Mouse (Mus musculus): ENCODE results near the gene Olfr1506.
"Not testable (repeated sequence)": the region's sequence is repeated elsewhere in the genome, so short reads cannot be mapped to it uniquely, and the experiment has no call there.

The Olfr1506 gene

GRCm38 (mm10) chr2:90224393-90224792 is at the start of gene Olfr1506:
Gene Olfr1506, minus strand, starts transcription at chr2:90224493.
- not testable (repeated sequence) for DNase-seq (ENCODE audit: low spot score)

DNA sequence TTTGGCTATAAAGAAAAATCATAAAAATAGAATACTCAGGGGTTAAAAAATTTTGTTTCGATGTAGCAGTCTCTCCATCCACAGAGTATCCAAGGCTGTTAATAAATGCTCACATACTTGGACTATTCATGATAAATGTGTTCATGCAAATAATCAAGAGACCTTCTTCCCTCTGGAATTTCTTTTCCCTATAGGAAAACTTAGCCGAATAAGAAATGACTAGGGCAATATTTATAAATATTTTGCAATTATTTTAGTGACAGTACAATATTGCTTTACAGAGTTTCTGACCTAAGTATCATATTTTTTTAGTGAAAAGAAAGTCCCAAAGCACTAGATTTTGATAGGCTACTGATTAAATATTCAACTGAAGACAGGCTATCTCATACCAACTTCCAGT is 46.6 kb upstream of the Olfr1506 start, which contains the start of gene Olfr1271:
Olfr1271 (minus strand) TSS at position 101 of the 400 bp plus-strand sequence.
- no peak for DNase-seq (ENCODE audit: low spot score)

DNA sequence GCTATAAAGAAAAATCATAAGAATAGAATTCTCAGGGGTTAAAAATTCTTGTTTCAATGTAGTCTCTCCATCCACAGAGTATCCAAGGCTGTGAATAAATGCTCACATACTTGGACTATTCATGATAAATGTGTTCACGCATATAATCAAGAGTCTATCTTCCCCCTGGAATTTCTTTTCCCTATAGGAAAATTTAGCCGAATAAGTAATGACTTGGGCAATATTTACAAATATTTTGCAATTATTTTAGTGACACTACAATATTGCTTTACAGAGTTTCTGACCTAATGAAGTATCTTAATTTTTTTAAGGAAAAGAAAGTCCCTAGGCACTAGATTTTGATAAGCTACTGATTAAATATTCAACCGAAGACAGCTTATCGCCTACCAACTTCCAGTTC is 33.2 kb upstream of the Olfr1506 start, which contains the start of gene Olfr142:
Olfr142 (minus strand) TSS at position 101 of the 400 bp plus-strand sequence.
- no peak for DNase-seq (ENCODE audit: low spot score)

GRCm38 (mm10) chr2:90199606-90200005 is 24.7 kb downstream of the Olfr1506 start:
- not testable (repeated sequence) for DNase-seq (ENCODE audit: low spot score)

- not testable (repeated sequence) for DNase-seq (ENCODE audit: low spot score)
These were observed 29.0 kb downstream of the Olfr1506 start for GRCm38 (mm10) chr2:90195285-90195684.

GRCm38 (mm10) chr2:90194750-90195149 is 29.5 kb downstream of the Olfr1506 start:
- DNase-seq (ENCODE audit: low spot score), result not testable (repeated sequence)

- DNase-seq (ENCODE audit: low spot score), result not testable (repeated sequence)
These were observed 37.2 kb downstream of the Olfr1506 start for GRCm38 (mm10) chr2:90187082-90187481.

- DNase-seq (ENCODE audit: low spot score), result not testable (repeated sequence)
These were observed 38.2 kb downstream of the Olfr1506 start for GRCm38 (mm10) chr2:90186082-90186481.

Measured in ovary, postnatal 14 days (tissue).